Mouse (Mus musculus): Measurements from ENCODE around the gene Aqp3.

DNA sequence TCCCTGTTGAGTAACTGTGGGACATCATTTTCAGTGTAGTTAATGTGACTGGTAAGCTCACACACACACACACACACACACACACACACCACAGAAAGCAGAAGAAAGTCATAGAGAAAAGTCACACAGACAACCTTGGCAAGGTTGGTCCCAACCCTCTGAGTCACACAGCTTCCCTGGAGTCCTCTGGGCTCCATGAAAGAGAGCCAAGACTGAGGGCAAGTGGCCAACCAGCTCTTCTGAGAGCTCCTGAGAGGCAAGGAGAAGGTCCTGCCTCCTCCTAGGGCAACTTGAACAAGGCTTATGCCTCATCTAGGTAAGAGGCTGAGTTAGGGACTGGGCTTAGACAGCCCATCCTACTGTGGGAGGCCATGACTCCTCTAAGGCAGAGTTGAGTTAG, 4.9 kb upstream of the Aqp3 start:
- TF ChIP-seq CTCF (IDR thresholded peaks at IDR 0.05; ENCODE audit: low read depth) (no peak), EP300 (IDR thresholded peaks at IDR 0.05; ENCODE audit: low read depth) (no peak)

Data from liver, postnatal 0 days (tissue).